Mouse (Mus musculus) left cerebral cortex, postnatal 4 days (tissue): ENCODE data around the gene Foxn3. TPM values are rescaled to one million over a fixed set of nuclear protein-coding genes. Genes with fewer than 3 reads are reported as not detected.

Experiments
- DNase-seq: peaks from one replicate; pipeline ENCODE4 v3.0.0-alpha.2; 2022
- intact Hi-C: fragments of 180-260 bp; cut with DNase I; formaldehyde crosslinking; loops from one replicate; pipeline ENCODE4 v1.15.1; 2025
- total RNA-seq, 2 experiments: library from RNA; stranded (reverse); gene quantifications; 2 replicates each; pipeline ENCODE4 v1.2.3; 2021

Gene Foxn3
- total RNA-seq, 2 experiments from 2014 or later = 73.5 to 79.5 TPM

GRCm38 (mm10) chr12:99268954-99269353 is 294.4 kb downstream of the Foxn3 start:
- intact Hi-C loops = no loop called here

DNA sequence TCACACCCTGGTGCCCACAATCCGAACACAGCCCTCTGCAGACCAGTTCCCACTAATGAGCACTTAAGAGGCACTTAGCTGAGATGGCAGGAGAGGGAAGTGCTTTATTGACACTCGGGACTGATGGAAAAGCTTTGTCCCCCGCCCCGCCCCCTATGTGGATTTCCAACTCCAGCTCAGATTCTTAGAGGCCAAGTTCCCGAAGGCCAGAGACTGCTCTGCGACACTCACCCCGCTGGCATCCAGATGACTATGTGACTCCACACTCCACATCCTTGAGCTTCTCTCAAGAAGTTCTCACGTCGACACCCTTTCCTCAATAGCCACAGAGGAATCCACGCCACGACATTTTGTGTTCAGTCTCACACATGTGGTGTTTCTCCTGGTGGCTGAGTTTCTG is 295.6 kb downstream of the Foxn3 start:
- intact Hi-C loops = no loop called here
- DNase-seq = no peak

More at GRCm38 (mm10) chr12:99268954-99269353, 294.4 kb downstream of the Foxn3 start:
- DNase-seq = no peak

- no peak for DNase-seq
- intact Hi-C loops = no loop called here
Observed at GRCm38 (mm10) chr12:99266434-99266833, 296.9 kb downstream of the Foxn3 start.

DNA sequence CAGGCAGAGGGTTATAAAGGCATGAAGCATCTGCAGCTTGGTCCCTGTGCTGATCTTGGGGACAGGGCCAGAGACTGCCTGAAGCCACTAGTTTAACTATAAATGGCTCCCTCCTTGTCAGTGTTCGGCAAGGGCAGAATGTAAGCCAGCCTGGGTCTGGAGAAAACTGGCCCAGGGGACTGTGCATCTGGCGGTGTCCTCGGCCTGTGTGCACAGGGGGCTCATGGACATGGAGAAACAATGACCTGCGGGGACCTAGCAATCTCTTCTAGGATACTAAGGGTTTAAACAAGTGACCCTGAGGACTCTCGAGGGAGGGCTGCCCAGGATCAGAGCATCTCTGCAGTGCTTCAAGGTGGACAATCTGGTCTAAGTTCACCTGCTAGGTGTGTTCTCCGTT is 297.6 kb downstream of the Foxn3 start:
- DNase-seq = no peak
- intact Hi-C loops = no loop called here

DNA sequence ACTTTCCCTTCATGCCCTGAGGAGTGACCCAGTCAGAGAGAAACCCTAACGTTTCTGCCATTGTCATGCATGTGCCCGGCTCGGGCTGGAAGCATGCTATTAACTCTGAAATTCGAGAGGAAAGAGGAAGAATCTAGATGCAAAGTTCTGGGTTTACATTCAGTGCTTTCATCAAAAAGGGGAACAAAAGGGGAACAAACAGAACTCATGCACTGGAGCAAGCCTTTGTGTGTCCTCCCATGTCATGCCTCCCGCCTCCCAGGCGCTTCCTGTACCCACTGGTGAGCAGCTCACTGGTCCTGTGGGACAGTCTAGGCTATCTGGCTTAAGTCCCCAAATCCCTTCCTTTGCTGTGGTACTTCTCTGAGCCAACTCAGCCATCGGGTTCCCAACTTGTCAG is 299.0 kb downstream of the Foxn3 start:
- intact Hi-C loops = no loop called here
- DNase-seq = no peak

GRCm38 (mm10) chr12:99263592-99264335 is 299.6 kb downstream of the Foxn3 start:
- intact Hi-C loops = no loop called here
- no peak for DNase-seq

DNA sequence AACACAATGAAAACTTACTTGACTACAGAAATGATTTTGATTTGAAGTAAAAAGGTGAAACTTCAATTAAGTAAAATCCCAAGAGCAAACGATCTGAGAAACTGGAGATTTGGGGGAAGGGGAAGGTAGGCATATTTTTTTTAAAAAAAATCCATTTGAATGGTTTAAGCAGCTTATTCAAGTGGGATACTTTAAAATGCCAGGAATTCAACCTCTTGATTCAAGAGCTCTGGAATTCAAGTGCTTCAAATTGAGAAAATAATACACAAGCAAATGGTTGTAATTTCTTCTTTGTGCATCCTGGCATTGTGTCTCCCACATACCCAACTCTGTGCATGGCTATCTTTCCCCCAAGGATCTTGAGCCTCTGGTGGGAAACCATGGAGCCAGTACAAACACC is 300.5 kb downstream of the Foxn3 start:
- DNase-seq = no peak
- intact Hi-C loops = no loop called here

DNA sequence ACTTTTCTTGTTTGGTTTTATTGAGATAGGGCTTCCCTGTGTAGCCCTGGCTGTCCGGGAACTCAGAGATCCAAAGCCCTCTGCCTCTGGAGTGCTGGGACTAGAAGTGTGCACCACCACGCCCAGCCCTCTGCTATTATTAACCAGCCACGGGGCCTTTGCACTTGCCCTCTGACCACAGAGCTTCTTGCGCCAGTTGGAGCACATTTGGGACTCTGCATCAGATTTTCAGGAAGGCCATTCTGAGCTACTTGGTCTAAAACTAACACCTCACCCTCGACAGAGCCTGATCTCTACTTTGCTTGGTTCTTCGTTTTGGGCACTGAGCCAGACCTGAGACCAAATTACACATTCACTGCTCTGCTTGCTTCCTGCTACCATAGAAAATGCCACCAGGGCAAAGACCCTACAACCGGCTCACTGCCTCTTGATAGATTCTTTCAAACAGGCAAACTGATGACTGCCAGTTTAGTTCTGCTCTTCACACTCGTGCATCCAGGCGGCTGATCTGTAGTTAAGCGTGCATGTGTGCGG is 301.2 kb downstream of the Foxn3 start:
- no peak for DNase-seq
- intact Hi-C loops = no loop called here

DNA sequence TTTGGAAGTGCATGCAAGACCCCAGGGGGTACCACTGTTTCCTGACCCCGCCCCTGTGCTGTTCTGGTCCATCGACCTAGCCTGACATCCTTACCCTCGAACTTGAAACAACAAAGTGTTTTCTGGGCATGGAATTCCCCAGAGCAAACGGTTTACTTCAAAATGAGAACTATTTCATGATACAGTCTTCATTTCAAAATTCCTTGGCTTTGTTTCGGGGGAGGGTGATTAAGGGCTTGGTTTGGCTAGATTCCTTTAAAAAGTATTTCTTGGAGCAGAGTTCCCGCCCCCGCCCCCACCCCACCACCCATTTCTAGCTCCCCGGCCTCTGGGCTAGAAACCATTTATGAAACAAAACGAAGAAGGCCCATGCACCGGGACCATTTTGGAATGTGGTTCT is 303.2 kb downstream of the Foxn3 start:
- DNase-seq = no peak
- intact Hi-C loops = no loop called here

DNA sequence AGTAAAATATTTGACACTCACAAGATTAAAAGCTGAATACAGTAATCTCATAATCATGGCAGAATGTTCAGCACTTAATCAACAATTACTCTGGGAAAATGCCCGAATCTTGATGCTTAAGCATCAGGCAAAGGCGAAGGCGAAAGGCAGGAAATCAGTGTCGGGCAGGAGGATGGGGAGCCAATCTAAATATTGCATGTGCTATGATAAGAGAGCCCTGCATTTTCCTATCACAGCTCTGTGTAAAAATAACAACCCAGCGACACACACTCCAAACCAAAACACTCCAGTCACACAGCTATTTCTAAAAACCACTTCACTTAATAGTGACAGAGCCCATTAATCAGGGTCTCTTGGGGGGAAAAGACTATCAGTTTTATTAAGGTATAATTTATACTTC is 305.8 kb downstream of the Foxn3 start:
- intact Hi-C loops = no loop called here
- no peak for DNase-seq

GRCm38 (mm10) chr12:99256997-99257396 is 306.4 kb downstream of the Foxn3 start:
- DNase-seq = no peak
- intact Hi-C loops = no loop called here

GRCm38 (mm10) chr12:99256463-99256862 is 306.9 kb downstream of the Foxn3 start:
- intact Hi-C loops = no loop called here
- DNase-seq = no peak

DNA sequence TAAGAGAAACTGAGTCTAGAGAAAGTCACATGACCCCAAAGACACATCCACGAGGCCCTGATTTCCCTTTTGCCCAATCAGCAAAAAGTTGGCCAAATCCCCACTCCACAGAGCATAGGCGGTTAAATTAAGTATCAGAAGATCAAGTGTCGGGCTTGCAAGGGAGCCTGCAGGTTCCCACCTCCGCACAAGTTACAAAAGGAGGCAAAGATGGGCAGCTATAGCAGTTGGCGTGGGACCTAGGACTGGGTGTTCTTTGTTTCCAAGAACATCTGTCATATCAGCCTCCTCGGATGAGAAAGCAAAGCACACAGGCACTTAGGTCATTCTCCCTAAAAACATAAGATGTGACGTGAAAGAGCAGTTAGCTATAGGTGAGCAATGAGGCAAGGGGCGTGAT is 308.9 kb downstream of the Foxn3 start:
- intact Hi-C loops = no loop called here
- no peak for DNase-seq

GRCm38 (mm10) chr12:99253562-99253961 is 309.8 kb downstream of the Foxn3 start:
- intact Hi-C loops = no loop called here
- no peak for DNase-seq

DNA sequence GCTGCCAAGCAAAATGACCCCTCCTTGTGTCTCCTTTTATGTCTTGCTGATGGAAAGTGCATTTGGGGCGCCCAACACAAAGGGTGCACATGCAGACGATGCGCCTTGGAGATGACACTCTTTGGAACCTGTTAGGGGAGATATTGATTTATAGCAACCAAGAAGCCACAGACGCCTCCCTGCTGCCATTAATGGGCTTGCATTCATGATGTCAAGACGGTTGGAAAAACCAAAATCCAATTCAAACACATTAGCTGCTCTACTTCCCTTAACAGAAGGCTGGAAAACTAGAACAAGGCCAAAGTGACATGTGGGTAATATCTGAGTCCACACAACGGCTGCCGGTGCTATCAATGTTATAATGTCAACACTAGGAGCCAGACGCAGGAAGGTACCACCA is 314.8 kb downstream of the Foxn3 start:
- intact Hi-C loops = no loop called here
- no peak for DNase-seq

DNA sequence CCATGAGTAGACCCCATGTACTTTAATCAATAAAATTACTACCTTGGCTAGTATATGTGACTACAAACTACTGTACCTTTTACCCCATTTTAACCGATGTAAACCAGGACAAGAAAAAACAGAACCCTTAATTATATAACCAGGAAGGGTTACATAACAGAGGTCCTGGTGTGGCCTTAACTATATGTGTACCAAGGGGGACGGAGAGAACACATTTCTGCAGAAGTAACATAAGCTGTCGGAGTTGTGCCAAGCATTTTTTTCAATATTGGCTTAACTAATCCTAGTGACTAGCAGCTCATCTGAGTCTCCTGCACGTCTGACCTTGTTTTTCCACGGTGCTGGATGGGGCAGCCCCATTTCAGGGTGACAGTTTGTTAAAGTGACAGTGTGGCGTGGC is 315.4 kb downstream of the Foxn3 start:
- intact Hi-C loops = no loop called here
- DNase-seq = no peak

- intact Hi-C loops = no loop called here
- no peak for DNase-seq
Observed at GRCm38 (mm10) chr12:99246984-99247746, 316.2 kb downstream of the Foxn3 start.

- intact Hi-C loops = no loop called here
- DNase-seq = no peak
Observed at GRCm38 (mm10) chr12:99244673-99245072, 318.7 kb downstream of the Foxn3 start.

GRCm38 (mm10) chr12:99244264-99244663 is 319.1 kb downstream of the Foxn3 start:
- intact Hi-C loops = no loop called here
- no peak for DNase-seq

DNA sequence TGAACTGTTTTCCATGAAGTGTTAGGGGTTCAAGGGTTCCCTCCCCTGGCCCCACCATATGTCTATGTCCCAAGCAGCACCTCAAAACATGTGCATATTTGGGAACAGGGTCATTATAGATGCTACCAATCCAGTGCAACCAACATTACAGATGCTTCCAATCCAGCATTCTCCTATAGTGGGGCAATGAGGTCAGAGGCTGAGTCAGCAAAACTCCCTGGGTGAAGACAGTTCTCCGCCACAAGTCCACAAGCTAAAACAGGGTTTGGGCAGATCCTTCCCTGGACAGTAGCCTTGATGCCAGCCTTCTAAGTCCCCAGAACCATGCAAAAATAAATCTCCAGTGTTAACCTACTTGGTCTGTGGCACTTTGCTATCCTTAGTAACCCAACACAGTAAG is 320.1 kb downstream of the Foxn3 start:
- no peak for DNase-seq
- intact Hi-C loops = no loop called here

- intact Hi-C loops = no loop called here
- no peak for DNase-seq
Observed at GRCm38 (mm10) chr12:99240185-99240726, 323.1 kb downstream of the Foxn3 start.

DNA sequence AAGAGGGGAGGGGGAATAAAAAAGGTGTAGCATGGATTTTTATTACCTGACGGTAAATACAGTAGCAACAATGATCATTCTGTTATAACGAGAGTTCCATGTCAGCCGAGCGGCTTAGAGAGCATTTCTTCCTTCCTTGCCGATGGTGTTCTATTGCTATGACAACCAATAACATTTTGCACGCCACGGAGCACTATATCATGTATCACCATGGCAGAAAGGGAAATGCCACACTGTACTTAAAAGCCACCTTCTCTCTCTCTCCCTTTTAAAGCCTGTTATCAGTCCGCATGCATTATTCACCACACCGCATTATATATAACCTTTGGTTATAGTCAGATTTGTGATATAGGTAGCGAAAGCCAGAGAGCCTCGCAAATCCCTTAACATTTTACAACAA is 323.6 kb downstream of the Foxn3 start:
- intact Hi-C loops = no loop called here
- no peak for DNase-seq
